Mouse (Mus musculus) lung, embryonic 15.5 days (tissue): ENCODE measurements at regions not wholly inside any gene's neighbourhood (a gene's known extent, or its start where the extent isn't known, plus 50 kb on each side); places are given as distances from the start of the nearest gene placed in this dataset.

Source experiments
- ATAC-seq: fragments of 200-750 bp; cut with Nextera tagmentation; 2 replicates; pipeline ENCODE4 v1.8.0; 2017; ENCODE audit warnings: moderate number of reproducible peaks, borderline replicate concordance; ENCODE audit not compliant: low FRiP score, low TSS enrichment; ENCODE audit errors: extremely low read depth
- H3K27ac ChIP-seq: fragments of 300-500 bp; sonication (generic); 2 replicates; pipeline ENCODE4 v1.5.1; 2015; ENCODE audit warnings: moderate library complexity, mild to moderate bottlenecking, inconsistent platforms
- H3K27me3 ChIP-seq: fragments of 300-500 bp; sonication (generic); 2 replicates; pipeline ENCODE4 v1.6.1; 2015; ENCODE audit warnings: inconsistent platforms
- H3K36me3 ChIP-seq: fragments of 300-500 bp; sonication (generic); 2 replicates; pipeline ENCODE4 v1.6.1; 2015; ENCODE audit warnings: inconsistent platforms
- H3K4me1 ChIP-seq: fragments of 300-500 bp; sonication (generic); 2 replicates; pipeline ENCODE4 v1.6.1; 2015; ENCODE audit warnings: inconsistent platforms
- H3K4me2 ChIP-seq: fragments of 300-500 bp; sonication (generic); 2 replicates; pipeline ENCODE4 v1.6.1; 2015; ENCODE audit warnings: inconsistent platforms, mild to moderate bottlenecking, moderate library complexity
- H3K4me3 ChIP-seq: fragments of 300-500 bp; sonication (generic); 2 replicates; pipeline ENCODE4 v1.5.1; 2015; ENCODE audit warnings: mild to moderate bottlenecking, inconsistent platforms
- H3K9ac ChIP-seq: fragments of 300-500 bp; sonication (generic); 2 replicates; pipeline ENCODE4 v1.6.1; 2015; ENCODE audit warnings: inconsistent platforms
- H3K9me3 ChIP-seq: fragments of 300-500 bp; sonication (generic); 2 replicates; pipeline ENCODE4 v1.6.1; 2016; ENCODE audit warnings: inconsistent platforms
- WGBS: fragments of 180-500 bp; shearing (Covaris S2); methylation state at CpG from one replicate; pipeline ENCODE4 v1.1.7; 2015; 5-methylcytosine and 5-hydroxymethylcytosine counted together

DNA sequence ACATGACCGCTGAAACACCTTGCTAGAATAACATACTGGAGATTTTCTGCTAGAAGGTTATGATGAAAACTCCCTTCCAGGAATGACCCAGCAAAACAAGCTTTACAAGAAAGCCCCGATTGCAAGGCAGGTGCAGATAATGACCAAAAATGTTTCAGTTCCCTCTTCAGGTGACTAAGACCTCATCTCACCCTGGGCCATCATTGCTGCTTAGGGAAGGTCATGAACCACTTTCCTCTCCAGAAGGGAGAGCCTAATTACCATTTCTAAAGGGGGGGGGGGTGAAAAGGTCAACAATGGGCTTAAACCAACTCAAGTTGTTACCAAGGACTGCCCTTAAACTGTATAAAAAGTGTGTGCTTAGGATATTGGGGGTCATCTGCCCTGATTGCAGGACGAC lies 59.8 kb upstream of the Speer4c start:
- Histone ChIP-seq H3K4me2 (no peak overlapping the region), H3K4me1 (no peaks in the 10 kb centered on the region), H3K27me3 (no peaks in the 10 kb centered on the region), H3K4me3 (no peak overlapping the region), H3K9ac (no peak overlapping the region), H3K27ac (no peak overlapping the region), H3K9me3 (no peaks in the 10 kb centered on the region), H3K36me3 (no peaks in the 10 kb centered on the region)
- WGBS = 44% methylated on average over 3 of the region's 3 CpGs
- no peak for ATAC-seq

DNA sequence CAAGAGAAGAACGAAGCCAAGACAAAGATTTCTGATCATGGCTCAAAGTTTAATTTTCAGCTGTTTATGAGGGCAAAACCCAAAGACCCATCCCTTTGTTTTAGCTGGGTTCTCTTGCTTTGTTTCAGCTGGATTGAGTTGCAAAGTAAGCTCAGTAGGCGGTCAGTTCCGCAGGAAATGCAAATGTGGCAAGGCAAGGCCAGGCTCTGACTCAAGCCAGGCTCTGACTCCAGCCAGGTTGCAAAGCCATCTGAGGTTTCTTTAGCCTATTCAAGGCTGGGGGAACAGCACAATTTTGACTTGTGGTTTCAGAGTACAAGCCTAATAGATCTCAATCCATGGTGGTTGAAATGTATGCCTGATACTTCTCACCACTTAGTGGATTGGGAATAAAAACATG lies 60.5 kb upstream of the Speer4c start:
- H3K4me1 ChIP-seq = no peaks in the 10 kb centered on the region
- no peaks in the 10 kb centered on the region for H3K9me3 ChIP-seq
- ATAC-seq = no peak
- no peaks in the 10 kb centered on the region for H3K27me3 ChIP-seq
- H3K36me3 ChIP-seq = no peaks in the 10 kb centered on the region
- H3K4me2 ChIP-seq = no peak overlapping the region
- H3K4me3 ChIP-seq = no peak overlapping the region
- H3K9ac ChIP-seq = no peak overlapping the region
- WGBS = 40% methylated on average over 3 of the region's 3 CpGs
- no peak overlapping the region for H3K27ac ChIP-seq

DNA sequence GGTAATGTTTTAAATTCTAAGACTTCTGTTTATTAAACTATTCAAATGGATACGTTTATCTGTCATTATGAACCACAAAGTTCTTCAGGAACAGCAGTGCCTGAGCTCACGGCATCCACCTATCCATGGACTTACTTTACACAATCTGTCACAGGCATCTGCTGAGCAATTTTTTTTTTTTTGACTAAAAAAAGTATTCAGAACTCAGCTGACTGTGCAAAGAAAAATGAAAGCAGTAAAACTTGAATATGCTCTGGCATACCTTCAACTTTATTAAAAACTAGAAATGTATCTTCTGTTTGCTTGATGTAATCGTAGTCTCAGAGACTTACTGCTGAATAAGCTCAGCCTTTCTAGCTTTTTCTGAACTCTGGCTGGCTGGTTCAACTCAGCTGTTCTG lies 62.0 kb upstream of the Speer4c start:
- Histone ChIP-seq H3K9me3 (no peaks in the 10 kb centered on the region), H3K4me1 (no peaks in the 10 kb centered on the region), H3K27ac (no peak overlapping the region), H3K36me3 (no peaks in the 10 kb centered on the region), H3K9ac (no peak overlapping the region), H3K4me3 (no peak overlapping the region), H3K27me3 (no peaks in the 10 kb centered on the region), H3K4me2 (no peak overlapping the region)
- WGBS = 65% methylated on average over 3 of the region's 3 CpGs
- ATAC-seq = no peak

DNA sequence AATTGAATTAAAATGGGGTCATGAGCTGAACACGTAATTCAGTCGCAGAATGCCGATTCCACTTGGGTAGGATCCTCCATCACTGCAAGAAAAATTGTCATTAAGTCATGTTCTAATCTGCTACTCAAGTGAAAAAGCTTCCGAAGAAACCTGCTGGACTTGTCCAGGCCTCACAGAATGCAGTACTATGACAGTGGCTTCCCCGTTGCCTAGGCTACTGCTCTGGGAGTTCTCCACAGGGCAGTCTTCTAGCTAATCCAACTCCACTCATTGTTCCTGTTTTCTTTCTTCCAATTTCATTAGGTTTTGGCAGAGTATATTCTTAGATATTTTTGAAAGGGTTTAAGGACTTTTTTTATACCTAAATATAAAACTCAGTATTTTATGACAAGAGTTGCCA lies 89.5 kb upstream of the Speer4c start:
- Histone ChIP-seq H3K4me3 (no peak overlapping the region), H3K36me3 (no peaks in the 10 kb centered on the region), H3K9ac (no peak overlapping the region), H3K4me2 (no peak overlapping the region), H3K27ac (no peak overlapping the region), H3K9me3 (no peaks in the 10 kb centered on the region), H3K27me3 (no peaks in the 10 kb centered on the region), H3K4me1 (no peaks in the 10 kb centered on the region)
- no peak for ATAC-seq
- WGBS = 77% methylated on average over 5 of the region's 5 CpGs

DNA sequence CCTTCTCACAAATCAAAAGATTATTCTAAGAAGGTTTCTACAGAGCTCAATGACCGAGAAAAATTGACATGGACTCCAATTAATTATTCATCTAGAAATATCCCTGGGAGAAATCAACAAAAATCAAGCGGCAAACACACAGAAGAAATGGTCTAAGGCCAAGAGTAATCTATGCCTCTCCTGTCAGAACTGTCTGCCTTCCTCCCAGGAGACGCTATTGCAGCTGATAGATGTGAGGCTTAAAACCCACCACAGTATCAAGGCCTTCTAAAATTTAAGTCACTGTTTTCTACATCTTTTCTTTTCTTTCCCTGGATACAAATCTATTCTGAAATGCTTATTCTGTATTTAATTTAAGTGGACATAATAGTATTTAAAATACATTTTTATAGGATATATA lies 102.8 kb upstream of the Speer4c start:
- Histone ChIP-seq H3K27ac (no peak overlapping the region), H3K4me1 (no peaks in the 10 kb centered on the region), H3K4me3 (no peak overlapping the region), H3K4me2 (no peak overlapping the region), H3K27me3 (no peaks in the 10 kb centered on the region), H3K36me3 (no peaks in the 10 kb centered on the region), H3K9ac (no peak overlapping the region), H3K9me3 (no peaks in the 10 kb centered on the region)
- no peak for ATAC-seq
- WGBS = 59% methylated on average over 3 of the region's 3 CpGs

DNA sequence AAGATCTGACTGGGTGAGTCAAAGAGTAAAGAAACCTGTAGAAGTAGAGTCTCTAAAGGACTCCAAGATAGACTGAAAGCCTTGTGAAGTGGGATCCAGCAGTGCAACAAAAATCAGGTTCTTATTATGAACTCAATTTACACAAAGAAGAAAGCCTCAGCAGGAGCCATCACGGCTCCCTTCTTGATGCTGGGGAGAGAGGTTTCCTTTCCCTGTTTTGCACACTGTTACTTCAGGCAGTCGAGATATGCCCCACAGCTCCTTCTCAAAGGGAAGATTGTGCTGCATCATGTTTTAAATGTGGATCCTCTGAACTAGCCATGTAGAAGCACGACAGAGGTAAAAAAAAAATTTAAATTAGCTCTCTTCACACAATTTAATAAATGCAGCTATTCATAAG lies 103.3 kb upstream of the Speer4c start:
- Histone ChIP-seq H3K9ac (no peak overlapping the region), H3K4me1 (no peaks in the 10 kb centered on the region), H3K4me2 (no peak overlapping the region), H3K9me3 (no peaks in the 10 kb centered on the region), H3K27ac (no peak overlapping the region), H3K36me3 (no peaks in the 10 kb centered on the region), H3K27me3 (no peaks in the 10 kb centered on the region), H3K4me3 (no peak overlapping the region)
- WGBS = 54% methylated on average over 3 of the region's 3 CpGs
- ATAC-seq = no peak

DNA sequence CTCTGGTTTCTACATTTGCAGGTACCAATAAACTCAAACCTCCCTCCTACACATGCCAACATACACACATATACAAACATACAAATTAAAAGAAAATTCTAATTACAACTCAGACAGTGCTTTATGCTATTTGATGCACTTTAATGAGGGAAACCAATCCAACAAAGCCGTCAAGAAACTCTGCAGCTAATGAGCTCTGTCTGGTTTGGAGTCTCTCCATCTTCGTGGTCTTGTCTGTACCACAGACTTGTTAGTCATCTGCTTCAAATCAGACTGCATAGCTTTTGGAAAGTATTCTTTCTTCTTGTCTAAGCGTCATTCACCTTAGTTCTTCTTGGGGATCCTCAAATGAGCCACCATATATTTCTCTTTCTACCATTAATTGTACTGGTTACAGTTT lies 108.9 kb upstream of the Speer4c start:
- Histone ChIP-seq H3K9me3 (no peaks in the 10 kb centered on the region), H3K27ac (no peak overlapping the region), H3K4me1 (no peaks in the 10 kb centered on the region), H3K4me3 (no peak overlapping the region), H3K9ac (no peak overlapping the region), H3K27me3 (no peaks in the 10 kb centered on the region), H3K36me3 (no peaks in the 10 kb centered on the region), H3K4me2 (no peak overlapping the region)
- no peak for ATAC-seq
- 78% methylated on average over 3 of the region's 3 CpGs for WGBS

DNA sequence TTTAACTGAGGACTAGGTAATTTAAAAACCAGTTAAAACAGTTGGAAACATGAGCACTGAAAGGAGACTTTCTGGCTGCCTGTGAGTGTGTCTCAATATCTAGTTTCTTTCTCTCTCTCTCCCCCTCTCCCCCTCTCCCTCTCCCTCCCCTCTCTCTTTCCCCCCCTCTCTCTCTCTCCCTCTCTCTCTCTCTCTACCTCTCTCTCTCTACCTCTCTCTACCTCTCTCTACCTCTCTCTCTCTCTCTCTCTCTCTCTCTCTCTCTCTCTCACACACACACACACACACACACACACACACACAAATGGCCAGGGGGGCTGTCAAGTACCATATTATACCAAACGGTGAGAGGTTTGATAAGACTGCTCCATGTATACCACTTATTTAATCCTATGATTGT lies 103.0 kb upstream of the Cacna2d1 start:
- Histone ChIP-seq H3K4me3 (no peak overlapping the region), H3K9me3 (0 out of 2 replicates have a peak, but pooled peaks cover 3% of the 10 kb centered on the region), H3K9ac (no peak overlapping the region), H3K4me2 (no peak overlapping the region), H3K27ac (no peak overlapping the region), H3K27me3 (no peaks in the 10 kb centered on the region), H3K4me1 (no peaks in the 10 kb centered on the region), H3K36me3 (no peaks in the 10 kb centered on the region)
- no peak for ATAC-seq
- 54% methylated on average over 1 of the region's 1 CpGs for WGBS

DNA sequence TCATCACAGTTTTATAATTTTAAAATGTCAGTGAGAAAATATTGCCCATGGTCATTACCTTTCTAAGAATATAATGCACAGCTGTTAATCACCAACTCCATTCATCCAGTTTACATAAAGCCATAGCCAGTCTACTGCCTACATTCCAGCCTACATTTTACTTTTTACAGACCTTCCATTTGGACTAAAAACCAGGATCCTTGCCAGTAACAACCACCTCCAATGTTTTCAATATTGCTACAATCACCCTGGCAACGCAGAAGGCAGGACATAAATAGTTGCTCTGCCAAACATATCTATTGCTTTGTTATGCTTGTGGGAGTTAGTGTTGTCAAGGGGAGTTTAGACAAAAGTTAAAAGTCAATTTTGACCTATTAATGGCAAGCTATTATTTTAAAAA lies 102.2 kb upstream of the Cacna2d1 start:
- Histone ChIP-seq H3K27ac (no peak overlapping the region), H3K9ac (no peak overlapping the region), H3K27me3 (no peaks in the 10 kb centered on the region), H3K4me1 (no peaks in the 10 kb centered on the region), H3K4me3 (no peak overlapping the region), H3K4me2 (no peak overlapping the region), H3K9me3 (0 out of 2 replicates have a peak, but pooled peaks cover 3% of the 10 kb centered on the region), H3K36me3 (no peaks in the 10 kb centered on the region)
- WGBS = 45% methylated on average over 1 of the region's 1 CpGs
- ATAC-seq = no peak

DNA sequence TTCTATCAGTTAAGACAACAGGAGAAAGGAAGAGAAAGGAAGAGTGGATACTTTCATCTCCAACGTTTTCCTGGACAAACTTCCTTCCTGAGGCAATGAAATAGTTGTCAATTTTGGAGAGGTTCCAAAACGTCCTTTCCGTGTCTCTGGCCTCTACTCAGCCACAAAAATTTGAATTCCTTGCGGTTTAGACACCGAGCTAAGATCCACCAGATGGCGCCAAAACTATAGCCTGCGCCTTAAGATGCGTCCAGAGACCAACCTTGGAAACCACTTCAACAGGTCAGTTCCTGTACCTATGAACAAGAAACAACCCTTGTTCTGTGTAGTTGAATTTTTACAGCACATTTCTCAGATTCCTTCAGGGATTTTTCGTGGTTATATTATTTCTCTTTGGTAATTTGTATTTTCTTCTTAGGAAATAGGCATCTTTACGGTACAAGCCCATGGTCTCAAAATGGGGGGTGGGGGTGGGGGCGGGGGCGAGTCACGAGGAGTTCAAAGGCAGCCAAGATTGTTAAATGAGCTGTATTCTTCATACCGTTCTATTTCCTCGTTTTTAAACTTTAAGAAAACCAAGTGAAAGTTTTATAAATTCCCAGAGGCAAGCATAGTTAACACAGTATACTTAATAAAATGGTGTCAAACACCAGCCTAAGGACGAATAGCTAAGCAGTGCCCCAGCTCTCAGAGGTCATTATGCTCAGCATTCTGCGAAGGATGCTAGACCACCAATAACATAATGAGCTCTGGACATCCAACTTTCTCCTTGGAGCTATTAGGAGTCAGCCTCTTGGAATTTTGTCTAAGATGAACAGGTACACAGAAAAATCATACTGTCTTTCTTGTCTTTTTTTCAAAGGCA lies 96.2 kb upstream of the Cacna2d1 start:
- no peak overlapping the region for H3K27ac ChIP-seq
- H3K4me2 ChIP-seq = no peak overlapping the region
- no peaks in the 10 kb centered on the region for H3K4me1 ChIP-seq
- no peaks in the 10 kb centered on the region for H3K27me3 ChIP-seq
- no peak overlapping the region for H3K9ac ChIP-seq
- no peaks in the 10 kb centered on the region for H3K36me3 ChIP-seq
- WGBS = 28% methylated on average over 17 of the region's 17 CpGs
- no peak overlapping the region for H3K4me3 ChIP-seq
- H3K9me3 ChIP-seq = no peaks in the 10 kb centered on the region
- ATAC-seq = peak; percentile 80

DNA sequence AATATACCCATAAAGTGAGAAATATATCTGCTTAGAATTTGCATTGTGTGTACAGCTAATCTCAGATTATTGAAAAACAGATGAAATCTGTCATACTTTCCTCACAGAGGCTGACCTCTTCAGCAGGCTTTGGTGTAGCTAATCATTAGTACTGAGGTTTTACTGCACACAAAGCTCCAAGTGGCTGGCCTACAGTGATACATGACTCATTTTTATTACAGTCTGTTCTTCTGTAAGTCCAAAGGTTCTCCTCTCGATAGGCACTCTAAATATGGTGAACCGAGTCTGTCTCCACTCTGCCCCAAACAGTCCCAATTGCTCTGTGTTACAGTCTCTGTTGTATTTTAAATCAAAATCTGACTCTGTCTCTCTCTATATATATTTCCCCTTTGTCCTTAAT lies 87.7 kb upstream of the Cacna2d1 start:
- H3K4me3 ChIP-seq = no peak overlapping the region
- H3K27ac ChIP-seq = no peak overlapping the region
- no peak for ATAC-seq
- no peaks in the 10 kb centered on the region for H3K36me3 ChIP-seq
- H3K9me3 ChIP-seq = no peaks in the 10 kb centered on the region
- 85% methylated on average over 2 of the region's 2 CpGs for WGBS
- H3K4me2 ChIP-seq = no peak overlapping the region
- H3K27me3 ChIP-seq = no peaks in the 10 kb centered on the region
- no peaks in the 10 kb centered on the region for H3K4me1 ChIP-seq
- H3K9ac ChIP-seq = no peak overlapping the region

DNA sequence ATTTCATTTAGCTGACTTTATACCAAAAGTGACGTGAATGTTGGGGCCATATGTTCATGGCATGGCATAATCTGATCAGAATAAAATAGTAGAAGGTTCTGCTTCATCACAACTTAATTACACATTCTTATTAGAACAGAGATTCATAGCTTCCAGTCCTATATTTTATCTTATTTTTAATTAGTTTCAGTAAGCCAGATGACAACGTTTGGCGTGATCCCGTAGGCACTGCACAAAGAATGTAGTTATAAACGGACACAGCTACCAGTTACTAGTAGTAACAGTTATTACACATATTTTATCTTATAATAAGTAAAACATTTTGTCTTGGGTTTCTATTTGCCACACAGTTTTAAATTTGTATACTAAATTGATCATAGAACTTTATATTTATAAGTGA lies 85.0 kb upstream of the Cacna2d1 start:
- Histone ChIP-seq H3K4me2 (no peak overlapping the region), H3K4me3 (no peak overlapping the region), H3K27me3 (no peaks in the 10 kb centered on the region), H3K9ac (no peak overlapping the region), H3K27ac (no peak overlapping the region), H3K36me3 (no peaks in the 10 kb centered on the region), H3K4me1 (no peaks in the 10 kb centered on the region), H3K9me3 (no peaks in the 10 kb centered on the region)
- 87% methylated on average over 5 of the region's 5 CpGs for WGBS
- no peak for ATAC-seq
